Mouse (Mus musculus): Measurements from ENCODE around the gene Cd300lf.
A peak's percentile ranks its signal among the peaks of the same experiment; 100 is the strongest.

Cd300lf gene

GRCm38 (mm10) chr11:115075859-115076258, 57.9 kb downstream of the Cd300lf start:
- no peak for ATAC-seq (ENCODE audit: low TSS enrichment)

- no peak for ATAC-seq (ENCODE audit: low TSS enrichment)
Observed at GRCm38 (mm10) chr11:115075407-115075806, 58.4 kb downstream of the Cd300lf start.

- ATAC-seq (ENCODE audit: low TSS enrichment): peak; percentile 88
Observed at GRCm38 (mm10) chr11:115073002-115073401, 60.8 kb downstream of the Cd300lf start.

GRCm38 (mm10) chr11:115071631-115072294, 62.0 kb downstream of the Cd300lf start:
- 0 out of 2 replicates have a peak, but pooled peaks have one; percentile 26 for ATAC-seq (ENCODE audit: low TSS enrichment)

GRCm38 (mm10) chr11:115071015-115071551, 62.7 kb downstream of the Cd300lf start:
- no peak for ATAC-seq (ENCODE audit: low TSS enrichment)

GRCm38 (mm10) chr11:115066768-115067167, 67.0 kb downstream of the Cd300lf start:
- ATAC-seq (ENCODE audit: low TSS enrichment): no peak
